Mouse (Mus musculus) testis, adult 2 months (tissue): ENCODE measurements around the gene Tmem140. TPM values are rescaled to one million over a fixed set of nuclear protein-coding genes. Genes with fewer than 3 reads are reported as not detected.

ENCODE experiments used
- H3K27ac ChIP-seq: fragments of 200-500 bp; 2 replicates; pipeline ENCODE4 v1.5.1; 2012; ENCODE audit warnings: low read depth, low read length; ENCODE audit not compliant: control insufficient read depth, insufficient read depth
- H3K27me3 ChIP-seq: fragments of 200-500 bp; 2 replicates; pipeline ENCODE4 v1.6.1; 2012; ENCODE audit warnings: mild to moderate bottlenecking, low read length, moderate library complexity; ENCODE audit not compliant: control insufficient read depth, insufficient read depth
- H3K36me3 ChIP-seq: fragments of 200-500 bp; 2 replicates; pipeline ENCODE4 v1.6.1; 2012; ENCODE audit warnings: mild to moderate bottlenecking, low read length; ENCODE audit not compliant: control insufficient read depth, insufficient read depth
- H3K4me1 ChIP-seq: fragments of 200-500 bp; 2 replicates; pipeline ENCODE4 v1.6.1; 2012; ENCODE audit warnings: low read length; ENCODE audit not compliant: control insufficient read depth, insufficient read depth
- H3K4me3 ChIP-seq: fragments of 200-500 bp; 2 replicates; pipeline ENCODE4 v1.5.1; 2012; ENCODE audit warnings: low read depth, mild to moderate bottlenecking, low read length, moderate library complexity, mixed read lengths; ENCODE audit not compliant: control insufficient read depth
- CTCF ChIP-seq: fragments of 200-500 bp; IDR thresholded peaks from 2 replicates; pipeline ENCODE4 v1.5.1; 2012; ENCODE audit warnings: low read depth, mild to moderate bottlenecking, inconsistent platforms, low read length, moderate library complexity; ENCODE audit not compliant: control insufficient read depth, insufficient read depth, insufficient replicate concordance
- POLR2A ChIP-seq: fragments of 200-500 bp; IDR thresholded peaks from 2 replicates; pipeline ENCODE4 v1.6.1; 2012; ENCODE audit warnings: low read depth, mild to moderate bottlenecking, inconsistent platforms, low read length, moderate library complexity; ENCODE audit not compliant: control insufficient read depth
- polyA plus RNA-seq: library from polyadenylated mRNA; depleted of rRNA; stranded (reverse); fragments of >200 nt; gene quantifications from 2 replicates; pipeline ENCODE4 v1.2.3, GENCODE M21; 2012

Gene Tmem140
- polyA plus RNA-seq, 1 experiment, result 1.1 TPM

- no peak for TF ChIP-seq POLR2A
- no peak for TF ChIP-seq CTCF
- Histone ChIP-seq H3K4me3 (no peak overlapping the region), H3K27ac (no peak overlapping the region), H3K4me1 (no peaks in the 10 kb centered on the region; the same call in 1 of the 2 replicates), H3K27me3 (no peaks in the 10 kb centered on the region), H3K36me3 (no peaks in the 10 kb centered on the region)
Observed at GRCm38 (mm10) chr6:34870724-34871123, 7.8 kb downstream of the Tmem140 start.

DNA sequence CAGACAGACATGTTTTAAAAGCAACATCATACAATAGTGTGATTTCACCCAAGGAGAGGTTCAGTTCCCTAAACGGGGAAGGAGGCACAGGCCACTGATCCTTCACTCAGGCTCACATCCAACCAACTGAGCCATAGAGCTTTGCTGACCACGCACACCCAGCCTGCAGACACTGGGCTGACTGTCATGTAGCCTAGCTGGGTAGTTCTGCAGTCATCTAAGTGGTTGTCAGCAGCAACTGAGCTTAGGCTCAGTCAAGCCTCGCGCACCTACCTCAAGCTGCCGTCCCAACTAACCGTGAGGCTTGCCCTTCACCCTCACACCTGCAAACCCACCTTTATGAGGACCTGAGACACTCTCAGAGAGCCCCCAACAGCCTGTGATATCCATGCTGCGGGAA is 9.0 kb downstream of the Tmem140 start:
- H3K27me3 ChIP-seq, result no peaks in the 10 kb centered on the region
- H3K36me3 ChIP-seq, result no peaks in the 10 kb centered on the region
- TF ChIP-seq POLR2A (no peak), CTCF (no peak)
- H3K27ac ChIP-seq, result no peak overlapping the region
- H3K4me3 ChIP-seq, result no peak overlapping the region
- peaks cover 2% of the 10 kb centered on the region; the same call in 1 of the 2 replicates for H3K4me1 ChIP-seq

DNA sequence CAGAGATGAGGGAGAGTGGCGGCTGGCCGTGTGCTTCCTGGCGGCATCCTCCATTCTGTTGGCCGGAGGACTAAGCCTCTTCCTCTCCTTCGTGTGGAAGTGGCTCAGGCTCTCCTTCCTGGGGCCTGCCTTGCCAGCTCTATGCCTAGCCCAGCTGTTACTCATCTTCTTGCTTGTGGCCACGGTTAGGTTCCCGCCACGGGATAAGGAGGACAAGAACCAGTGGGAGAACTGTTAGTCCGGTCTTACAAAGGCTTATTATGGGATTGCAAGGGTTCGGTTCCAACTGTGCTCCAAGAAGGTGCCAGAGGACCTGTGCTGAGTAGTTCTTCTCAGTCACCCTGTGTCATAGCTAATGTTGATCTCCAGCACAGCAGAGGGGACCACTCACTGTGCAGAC is 9.9 kb downstream of the Tmem140 start:
- H3K36me3 ChIP-seq, result no peaks in the 10 kb centered on the region
- no peak overlapping the region for H3K27ac ChIP-seq
- TF ChIP-seq CTCF (no peak), POLR2A (no peak)
- no peak overlapping the region for H3K4me3 ChIP-seq
- H3K4me1 ChIP-seq, result peaks cover 2% of the 10 kb centered on the region; the same call in 1 of the 2 replicates
- no peaks in the 10 kb centered on the region for H3K27me3 ChIP-seq

DNA sequence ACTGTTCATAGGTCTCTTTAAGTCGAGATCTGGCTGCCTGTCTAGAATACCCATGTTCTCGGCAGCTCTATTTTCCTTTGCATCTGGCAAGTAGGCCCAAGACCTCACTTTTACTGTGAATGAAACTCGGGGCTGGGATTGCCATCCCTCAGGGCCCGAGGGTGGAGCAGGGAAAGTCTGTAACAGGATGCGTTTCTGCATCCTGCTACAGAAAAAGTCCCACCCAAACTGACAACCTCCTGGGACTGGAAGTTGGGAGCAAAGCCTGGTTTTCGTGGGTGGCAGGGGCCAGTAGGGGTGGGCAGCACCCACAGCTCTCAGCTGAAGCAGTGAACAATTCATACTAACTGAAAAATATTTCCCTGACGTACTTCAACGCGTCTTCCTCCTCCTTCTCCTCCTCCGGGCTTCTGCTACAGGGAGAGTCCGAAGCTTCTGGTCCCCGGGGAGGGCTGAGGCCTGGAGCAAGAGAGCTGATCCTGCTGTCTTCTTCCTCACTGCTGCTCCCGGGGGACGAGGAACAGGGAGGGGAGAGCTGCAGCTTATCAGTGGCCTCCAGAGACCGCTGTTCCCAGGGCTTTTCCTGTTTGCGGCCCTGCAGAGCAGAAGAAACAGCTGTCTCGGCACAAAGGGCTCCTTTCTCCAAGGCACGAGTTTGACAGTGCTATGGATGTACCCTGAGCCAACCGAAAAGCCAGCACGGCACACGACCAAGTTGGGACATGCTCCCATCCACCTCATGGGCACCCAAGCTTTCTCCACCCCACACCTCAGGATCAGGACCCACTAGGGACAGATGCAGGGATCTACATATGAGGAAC is 11.4 kb downstream of the Tmem140 start:
- H3K27me3 ChIP-seq, result no peaks in the 10 kb centered on the region
- no peak for TF ChIP-seq CTCF
- TF ChIP-seq POLR2A, result no peak
- H3K36me3 ChIP-seq, result no peaks in the 10 kb centered on the region
- peak overlapping the region; percentile 7 for H3K27ac ChIP-seq
- peaks cover 9% of the 10 kb centered on the region for H3K4me1 ChIP-seq
- H3K4me3 ChIP-seq, result no peak overlapping the region

- Histone ChIP-seq H3K27ac (no peak overlapping the region), H3K27me3 (no peaks in the 10 kb centered on the region), H3K36me3 (no peaks in the 10 kb centered on the region), H3K4me3 (no peak overlapping the region), H3K4me1 (peaks cover 9% of the 10 kb centered on the region)
- no peak for TF ChIP-seq CTCF
- TF ChIP-seq POLR2A, result no peak
Observed at GRCm38 (mm10) chr6:34875268-34875761, 12.4 kb downstream of the Tmem140 start.

DNA sequence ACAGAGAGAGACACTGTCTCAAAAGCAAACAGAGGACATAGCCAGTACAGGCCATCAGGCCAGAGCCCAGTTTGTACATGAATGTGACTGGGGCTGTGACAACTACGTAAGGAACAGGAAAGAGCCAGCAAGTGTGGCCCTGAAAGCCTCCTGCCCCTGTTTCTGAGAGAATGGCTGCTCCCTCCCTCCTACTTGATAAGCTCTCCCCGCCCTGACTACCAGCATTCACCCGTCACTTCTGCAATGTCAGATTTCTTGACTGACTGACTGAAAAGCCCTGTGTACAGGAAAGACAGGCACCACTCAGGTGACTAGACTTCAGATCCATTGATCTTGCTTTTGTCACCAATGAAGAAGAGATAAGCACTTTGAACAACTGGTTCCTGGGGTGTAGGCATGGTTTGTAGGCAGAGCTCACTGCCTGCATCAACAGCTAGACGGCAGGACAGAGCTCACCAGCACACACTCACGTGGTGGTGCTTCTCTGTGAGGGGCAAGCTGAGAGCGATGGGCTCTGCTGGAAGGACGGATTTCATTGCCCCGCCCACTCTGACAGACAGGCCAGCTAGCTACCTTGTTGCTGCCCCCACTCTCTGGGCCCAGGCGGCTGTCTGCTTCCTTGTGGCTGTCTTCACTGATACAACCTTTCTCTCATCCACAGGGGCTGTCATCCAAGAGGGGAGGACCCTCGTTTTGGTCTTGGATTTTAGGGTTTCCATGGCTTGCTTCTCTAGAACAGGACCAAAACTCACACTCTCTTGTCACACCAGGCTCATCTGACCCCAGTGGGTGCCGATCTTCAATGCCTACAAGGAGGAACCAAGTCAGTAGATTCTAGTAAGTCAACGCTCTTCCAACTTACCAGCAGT is 13.3 kb downstream of the Tmem140 start:
- TF ChIP-seq POLR2A (no peak), CTCF (no peak)
- Histone ChIP-seq H3K4me3 (no peak overlapping the region), H3K36me3 (no peaks in the 10 kb centered on the region), H3K27ac (no peak overlapping the region), H3K4me1 (peaks cover 9% of the 10 kb centered on the region), H3K27me3 (no peaks in the 10 kb centered on the region)

GRCm38 (mm10) chr6:34876835-34877156 is 13.8 kb downstream of the Tmem140 start:
- H3K36me3 ChIP-seq, result no peaks in the 10 kb centered on the region; the same call in 1 of the 2 replicates
- no peak overlapping the region for H3K27ac ChIP-seq
- H3K4me3 ChIP-seq, result no peak overlapping the region

More at GRCm38 (mm10) chr6:34876835-34877156, 13.8 kb downstream of the Tmem140 start:
- TF ChIP-seq POLR2A, result no peak
- no peak for TF ChIP-seq CTCF
- Histone ChIP-seq H3K27me3 (no peaks in the 10 kb centered on the region), H3K4me1 (peaks cover 9% of the 10 kb centered on the region)
